Mouse (Mus musculus) left cerebral cortex, postnatal 25 days (tissue): ENCODE results near the gene Pex26. TPM values are rescaled to one million over a fixed set of nuclear protein-coding genes. Genes with fewer than 3 reads are reported as not detected.
A peak's percentile ranks its signal among the peaks of the same experiment; 100 is the strongest.

Source experiments
- DNase-seq, 2 experiments: peaks; one replicate each; pipeline ENCODE4 v3.0.0; 2022; ENCODE audit warnings: low spot score in 2 of 2, mixed read lengths in 1 of 2
- intact Hi-C: fragments of 180-260 bp; cut with DNase I; formaldehyde crosslinking; loops from one replicate; pipeline ENCODE4 v1.15.1; 2025
- total RNA-seq, 2 experiments: library from RNA; stranded (reverse); gene quantifications; 2 replicates each; pipeline ENCODE4 v1.2.3; 2021

Pex26 gene
- total RNA-seq, 2 experiments from 2014 or later = 13.4 to 15.3 TPM

DNA sequence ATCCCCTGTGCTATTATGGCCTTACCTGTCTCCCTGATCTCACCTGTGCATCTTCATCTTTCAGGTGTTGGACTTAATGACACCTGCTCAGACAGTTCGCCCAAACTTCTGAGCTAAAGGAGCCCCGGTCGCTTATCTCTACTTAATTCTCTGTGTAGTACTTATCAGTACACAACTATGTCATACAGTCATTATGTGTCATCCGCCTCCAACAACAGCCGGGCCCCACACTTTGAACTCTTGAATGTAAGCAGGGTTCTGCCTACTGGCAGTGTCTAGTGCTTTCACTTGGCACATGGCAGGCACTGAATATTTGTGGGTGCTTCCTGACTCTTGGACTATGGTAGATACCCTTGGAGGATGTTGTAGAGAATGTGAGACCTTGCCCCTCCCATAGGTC lies 23.9 kb upstream of the Pex26 start:
- intact Hi-C loops = no loop called here
- DNase-seq = no peak

- intact Hi-C loops = no loop called here
- DNase-seq = no peak
Observed at GRCm38 (mm10) chr6:121160126-121160525, 23.3 kb upstream of the Pex26 start.

DNA sequence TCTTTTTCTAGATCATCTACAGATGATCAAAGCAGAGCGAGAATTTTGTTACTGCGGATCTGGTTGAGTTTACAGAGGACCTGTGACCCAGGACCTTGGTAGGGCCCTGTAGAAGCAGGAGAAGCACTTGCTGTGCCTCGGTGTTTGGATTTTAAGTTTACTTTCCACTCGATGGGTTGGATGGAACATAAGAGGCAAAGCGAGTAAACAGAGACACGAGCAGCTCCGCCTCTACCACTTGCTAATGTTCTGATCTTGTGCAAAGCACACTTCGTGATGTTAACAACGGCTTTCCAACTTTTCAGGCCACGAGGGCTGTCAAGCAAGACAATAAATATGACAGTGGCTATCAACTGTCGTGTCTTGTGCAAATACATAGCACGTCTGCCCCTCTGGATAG lies 20.9 kb upstream of the Pex26 start:
- intact Hi-C loops = no loop called here
- DNase-seq = no peak

DNA sequence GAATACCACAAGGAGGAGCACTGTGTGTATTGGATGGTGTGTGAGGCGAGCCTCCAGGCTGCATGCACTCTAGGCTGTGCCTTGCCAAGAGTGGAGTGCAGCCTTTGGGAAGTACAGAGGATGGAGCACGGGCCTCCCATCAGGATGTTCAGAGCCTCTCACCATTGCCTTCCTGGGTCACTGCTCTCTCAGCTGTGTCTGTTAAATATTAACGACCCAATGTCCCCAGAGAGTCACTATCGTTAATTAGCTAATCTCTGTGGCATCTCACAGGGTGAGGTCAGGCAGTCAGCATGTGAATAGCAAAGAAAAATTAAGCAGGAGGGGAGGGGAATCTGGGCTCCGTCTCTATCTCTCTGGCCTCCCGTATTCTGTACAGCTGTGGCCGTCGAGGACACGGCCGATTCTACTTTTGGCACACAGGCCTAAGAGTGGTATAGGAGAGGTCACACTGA lies 17.3 kb upstream of the Pex26 start:
- DNase-seq = no peak

GRCm38 (mm10) chr6:121167381-121167975 lies 16.0 kb upstream of the Pex26 start:
- intact Hi-C loops = no loop called here
- DNase-seq = no peak

More for the DNA sequence above, 17.3 kb upstream of the Pex26 start:
- intact Hi-C loops = no loop called here

DNA sequence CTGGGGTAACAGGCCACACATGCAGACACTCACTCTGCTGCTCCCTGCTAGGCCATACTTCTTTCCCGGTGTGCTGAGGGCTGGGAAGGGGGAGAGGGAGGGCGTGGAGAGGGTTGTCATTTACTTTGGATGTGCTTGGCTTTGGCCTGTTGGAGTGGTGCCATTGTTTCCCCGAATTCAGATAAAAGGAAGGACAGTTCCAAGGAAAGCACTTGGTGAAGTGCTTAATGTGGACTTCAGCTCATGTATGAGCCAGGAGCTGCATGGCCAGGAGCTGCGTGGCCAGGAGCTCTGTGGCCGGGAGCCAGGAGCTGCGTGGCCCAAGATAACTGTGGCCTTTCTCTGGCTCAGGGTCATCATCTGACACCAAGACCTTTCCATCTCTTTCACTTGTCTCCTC lies 12.4 kb upstream of the Pex26 start:
- intact Hi-C loops = no loop called here
- DNase-seq = no peak

- DNase-seq = no peak
- intact Hi-C loops = no loop called here
Observed at GRCm38 (mm10) chr6:121173471-121173870, 10.0 kb upstream of the Pex26 start.

GRCm38 (mm10) chr6:121174761-121175160 lies 8.7 kb upstream of the Pex26 start:
- DNase-seq = no peak
- intact Hi-C loops = no loop called here

- no peak for DNase-seq
- intact Hi-C loops = loop anchor here (2.0 kb wide), 1 partner anchor 273 kb away; no protein-coding TSS in a partner anchor
Observed at GRCm38 (mm10) chr6:121176011-121176730, 7.3 kb upstream of the Pex26 start.

DNA sequence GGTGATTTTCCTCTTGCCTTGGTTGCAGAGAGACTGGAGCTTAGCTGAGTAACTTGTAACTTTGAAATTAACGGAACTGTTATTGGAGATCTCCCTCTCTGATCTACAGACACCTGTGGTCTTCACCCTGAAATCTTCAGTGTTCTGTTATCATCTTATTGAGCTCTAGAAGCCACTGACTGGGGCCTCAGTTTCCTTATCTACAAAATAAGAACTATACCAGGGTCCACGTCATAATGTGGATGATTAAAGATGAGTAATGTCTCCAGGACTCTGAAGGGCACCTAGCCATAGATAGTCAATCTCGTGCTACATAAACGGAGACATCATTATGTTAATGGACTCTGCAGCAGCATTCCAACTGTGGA lies 6.8 kb upstream of the Pex26 start:
- intact Hi-C loops = loop anchor here (2.0 kb wide), 1 partner anchor 274 kb away; no protein-coding TSS in a partner anchor
- DNase-seq = no peak

DNA sequence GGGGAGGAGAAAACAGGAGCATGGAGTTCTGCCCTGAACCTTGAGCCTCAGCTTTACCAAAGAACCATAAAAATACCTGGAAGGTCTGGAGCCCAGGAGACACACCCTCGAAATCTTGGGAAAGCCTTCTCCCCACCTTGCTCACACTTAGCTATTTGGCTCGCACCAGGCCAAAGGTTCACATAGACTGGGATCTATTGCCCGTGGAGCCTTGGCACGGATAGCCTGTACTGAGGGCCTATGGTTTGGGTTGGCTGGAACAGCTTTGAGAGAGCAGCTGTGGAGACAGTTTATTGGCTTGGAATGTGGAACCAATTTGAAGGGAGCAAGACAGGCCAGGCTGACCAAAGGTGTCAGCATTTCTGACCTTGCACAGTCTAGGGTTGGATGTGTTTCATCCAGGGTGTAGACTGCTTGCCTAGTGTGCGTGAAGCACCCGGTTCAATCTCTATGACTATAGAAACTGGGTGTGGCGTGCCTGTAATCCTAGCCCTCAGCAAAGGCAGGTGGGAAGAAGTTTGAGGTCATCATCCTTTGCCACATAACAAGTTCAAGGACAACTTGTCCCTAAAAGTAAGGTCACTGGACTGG lies 6.3 kb upstream of the Pex26 start:
- DNase-seq = no peak
- intact Hi-C loops = loop anchor here (2.0 kb wide), 1 partner anchor 274 kb away; no protein-coding TSS in a partner anchor

DNA sequence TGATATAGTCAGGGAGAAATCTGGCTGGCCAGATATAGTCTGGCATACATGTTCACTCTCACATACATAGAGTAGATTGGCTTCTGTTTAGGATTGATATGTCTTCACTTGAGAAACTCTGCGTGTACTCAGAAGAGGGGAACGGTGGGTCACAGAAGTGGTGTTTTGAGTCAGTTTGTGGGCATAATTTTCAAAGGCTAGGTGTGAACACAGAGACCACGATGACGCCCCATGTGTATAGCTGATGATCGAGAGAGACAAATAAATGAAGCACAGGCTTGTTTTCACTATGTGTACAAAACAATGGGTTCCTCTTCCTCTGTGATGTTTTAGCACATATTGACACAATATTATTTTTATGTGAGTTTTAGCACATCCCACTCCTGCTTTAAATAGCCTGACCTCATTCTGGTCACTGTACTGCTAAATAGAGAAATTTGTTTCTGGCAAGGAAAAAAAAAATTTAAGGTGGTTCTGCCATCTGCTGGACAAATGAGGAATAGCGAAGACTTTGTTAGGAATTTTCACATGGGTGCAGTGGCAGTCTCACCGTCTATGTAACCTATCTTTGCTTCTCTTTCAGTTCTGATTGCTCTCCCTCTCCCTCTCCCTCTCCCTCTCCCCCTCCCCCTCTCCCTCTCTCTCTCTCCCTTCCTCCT lies 4.6 kb upstream of the Pex26 start:
- intact Hi-C loops = loop anchor here (1.0 kb wide), 2 partner anchors 49 to 208 kb away; partner anchors contain the start of gene Mical3

GRCm38 (mm10) chr6:121179846-121180245 lies 3.6 kb upstream of the Pex26 start:
- intact Hi-C loops = loop anchor here (1.0 kb wide), 2 partner anchors 50 to 209 kb away; partner anchors contain the start of gene Mical3

More for the DNA sequence above, 4.6 kb upstream of the Pex26 start:
- peak; percentile 83 to 91 for DNase-seq

GRCm38 (mm10) chr6:121184198-121185140 lies 1.0 kb downstream of the Pex26 start:
- peak; percentile 46 to 76 for DNase-seq
- intact Hi-C loops = loop anchor here (1.0 to 2.0 kb wide), 2 partner anchors 61 to 78 kb away; partner anchors contain the start of gene Usp18

More at GRCm38 (mm10) chr6:121179846-121180245, 3.6 kb upstream of the Pex26 start:
- no peak for DNase-seq

DNA sequence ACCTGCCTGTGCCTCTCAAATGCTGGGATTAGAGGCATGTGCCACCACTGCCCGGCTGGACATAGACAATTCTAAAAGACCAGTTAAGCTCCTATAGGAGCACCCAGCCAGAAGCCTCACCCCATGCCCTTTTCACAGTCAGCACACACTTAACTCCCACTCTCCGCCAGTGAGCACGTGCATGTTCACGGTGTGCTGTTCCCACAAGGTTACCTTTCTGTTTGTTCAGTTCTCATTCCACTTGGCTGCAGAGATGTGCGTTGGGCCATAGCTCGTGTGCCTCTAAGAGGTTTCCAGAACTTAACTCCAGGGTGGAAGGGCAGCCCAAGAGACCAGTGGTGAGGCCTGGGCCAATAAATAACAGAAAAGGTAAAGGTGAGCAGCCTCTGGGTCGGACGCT lies 1.8 kb downstream of the Pex26 start:
- DNase-seq = no peak
- intact Hi-C loops = loop anchor here (2.0 kb wide), 1 partner anchor 78 kb away; no protein-coding TSS in a partner anchor

DNA sequence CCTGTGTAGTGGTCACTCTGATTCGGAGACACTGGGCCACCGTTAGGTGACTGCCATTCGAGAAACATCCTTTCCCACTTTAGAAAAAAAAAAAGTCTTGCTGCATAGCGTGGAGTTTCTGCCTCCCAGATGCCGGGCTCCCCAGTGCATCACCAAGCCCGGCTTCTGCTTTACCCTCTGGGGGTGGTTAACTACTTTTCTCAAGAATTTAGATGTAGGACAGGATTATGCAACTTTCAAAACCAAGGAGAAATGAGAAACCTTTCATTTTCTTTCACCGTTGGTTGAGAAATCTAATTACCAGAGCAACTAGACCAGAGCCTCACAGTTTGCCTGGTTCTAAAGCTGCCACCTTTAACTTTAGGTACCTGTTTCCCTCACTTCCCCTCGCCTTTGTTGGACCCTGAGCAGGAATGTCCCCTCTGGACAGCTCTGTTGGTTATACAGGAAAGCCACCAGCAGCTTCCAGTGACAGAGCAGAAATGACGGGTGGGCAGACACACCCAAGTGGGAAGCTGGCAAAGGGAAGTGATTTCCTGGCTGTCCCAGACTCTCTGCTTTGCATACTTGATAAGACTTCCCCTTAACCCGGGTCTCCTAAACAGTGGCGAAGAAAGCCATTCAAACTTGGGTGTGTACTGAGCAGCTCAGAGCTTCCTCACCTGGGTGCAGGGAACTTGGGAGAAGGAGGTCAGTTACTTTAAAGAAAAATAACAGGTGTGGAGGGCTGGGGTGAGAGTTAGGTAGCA lies 8.0 kb downstream of the Pex26 start:
- intact Hi-C loops = no loop called here

GRCm38 (mm10) chr6:121194061-121194955 lies 10.8 kb downstream of the Pex26 start:
- DNase-seq = no peak
- intact Hi-C loops = no loop called here

More for the DNA sequence above, 8.0 kb downstream of the Pex26 start:
- no peak for DNase-seq
